ENCODE assay signal across 8 mouse cellular contexts in the genomic region with DNA sequence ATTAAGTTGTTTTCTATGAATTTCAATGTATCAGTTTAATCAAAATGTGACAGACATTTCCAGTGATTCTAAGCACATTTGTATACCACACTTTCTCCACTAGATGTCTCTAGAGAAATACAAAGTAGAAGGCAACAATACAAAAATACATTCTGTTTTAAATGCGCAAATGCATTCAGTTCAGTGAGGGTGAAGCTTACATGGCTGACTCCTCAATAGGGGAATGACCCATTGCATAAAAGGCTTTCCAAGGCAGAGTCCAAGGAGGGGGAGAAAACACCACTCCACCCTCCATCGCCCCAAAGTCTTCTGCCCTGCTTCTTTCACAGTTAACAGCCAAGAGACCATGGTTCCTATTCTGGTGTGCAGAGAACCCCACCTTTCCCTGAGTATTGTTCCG. TPM values are rescaled to one million over a fixed set of nuclear protein-coding genes. Genes with fewer than 3 reads are reported as not detected.
A peak's percentile ranks its signal among the peaks of the same experiment; 100 is the strongest.
DNase-seq lines count a peak whose midpoint lies in the region; ATAC-seq and TF ChIP-seq lines count a peak whose summit lies in the region.

No protein-coding gene starts in this region.

- H3K27me3 ChIP-seq in kidney, adult 2 months (replicated peaks; ENCODE audit: control insufficient read depth, insufficient read depth, low read length): no peaks in the 10 kb centered on the region; the same call in 1 of the 2 replicates

- 0 out of 2 replicates have a peak, but pooled peaks have one; percentile 14 for ATAC-seq in megakaryocyte, adult 5-6 weeks (ENCODE audit: poor library complexity, severe bottlenecking)

- no peak for TF ChIP-seq POLR2A in brain, embryonic 14.5 days (IDR thresholded peaks at IDR 0.05; ENCODE audit: borderline replicate concordance, extremely low read depth, insufficient read depth, insufficient read length, poor library complexity, severe bottlenecking)
- no peak for TF ChIP-seq POLR2A in kidney, adult 2 months (IDR thresholded peaks at IDR 0.05; ENCODE audit: low read depth, low read length)

- H3K36me3 ChIP-seq in kidney, adult 2 months (ENCODE audit: control insufficient read depth, insufficient read depth, low read length): no peaks in the 10 kb centered on the region

- no peak for DNase-seq in layer of hippocampus, adult 2 months (ENCODE audit: low spot score in 2 of 2)
- DNase-seq in layer of hippocampus, postnatal 36 days: no peak
- DNase-seq in ES-CJ7 (ENCODE audit: low read depth, low spot score): peak; percentile 3
- DNase-seq in brain, embryonic 14.5 days (ENCODE audit: low read depth): peak; percentile 72
- DNase-seq in spleen, postnatal 10 days (ENCODE audit: low spot score in 2 of 2): no peak
- no peak for DNase-seq in frontal cortex, postnatal 14 days (ENCODE audit: low spot score in 2 of 2)
- DNase-seq in kidney, adult 2 months: no peak

- WGBS in kidney, adult 2 months: 60% methylated on average over 3 of the region's 3 CpGs

- H3K27ac ChIP-seq in layer of hippocampus, adult 2 months: no peak overlapping the region
- H3K27ac ChIP-seq in kidney, adult 2 months (ENCODE audit: insufficient read depth, low read depth, low read length): no peak overlapping the region

- H3K4me1 ChIP-seq in kidney, adult 2 months (ENCODE audit: control insufficient read depth, insufficient read depth, low read length): no peaks in the 10 kb centered on the region

- H3K4me3 ChIP-seq in layer of hippocampus, adult 2 months: no peak overlapping the region
- no peak overlapping the region for H3K4me3 ChIP-seq in kidney, adult 2 months (ENCODE audit: insufficient read depth, low read depth, low read length)

- TF ChIP-seq CTCF in layer of hippocampus, adult 2 months (conservative IDR thresholded peaks at IDR 0.05): peak; percentile 82
- TF ChIP-seq CTCF in brain, embryonic 14.5 days (IDR thresholded peaks at IDR 0.05; ENCODE audit: borderline replicate concordance, extremely low read depth, insufficient read depth, insufficient read length): no peak
- no peak for TF ChIP-seq CTCF in kidney, adult 2 months (conservative IDR thresholded peaks at IDR 0.05; ENCODE audit: insufficient read depth, insufficient read length, low read depth, low read length)

RNA-seq across cellular contexts. Expression of gene Postn, which starts 3.3 kb away (rescaled TPM):
- total RNA-seq in layer of hippocampus, adult 2 months (2021): 1 to 10 TPM; 1.1 to 2.2 TPM
- total RNA-seq in layer of hippocampus, postnatal 36 days (2021): 1 to 10 TPM; 1.2 to 1.9 TPM
- polyA plus RNA-seq in brain, embryonic 14.5 days (2012; rRNA removed): 28.9 and 31.0 TPM in 2 replicates
- total RNA-seq in megakaryocyte, adult 5-6 weeks (2015): 0.27 TPM in 1 of 2 replicates, not detected in the other
- not detected in 2 replicates for total RNA-seq in megakaryocyte, adult 5-6 weeks (2017)
- 3.5 and 5.1 TPM in 2 replicates for polyA plus RNA-seq in kidney, adult 2 months (2012; rRNA removed)

Comparison
In these comparisons a context has a peak if more than half of its experiments do, and no peak if none do; other contexts are left out.
1. DNase-seq: peak in ES-CJ7 (single experiment) and brain, embryonic 14.5 days (single experiment); none in layer of hippocampus, adult 2 months (0 of 2), layer of hippocampus, postnatal 36 days (0 of 2), spleen, postnatal 10 days (0 of 2), frontal cortex, postnatal 14 days (0 of 2) and kidney, adult 2 months (single experiment).